Mouse (Mus musculus) gonadal fat pad, adult 2 months (tissue): Measurements from ENCODE around the gene Olfr1274-ps. TPM values are rescaled to one million over a fixed set of nuclear protein-coding genes. Genes with fewer than 3 reads are reported as not detected.
"Not testable (repeated sequence)": the region's sequence is repeated elsewhere in the genome, so short reads cannot be mapped to it uniquely, and the experiment has no call there.

Experiments used
- DNase-seq: peaks from one replicate; pipeline ENCODE4 v3.0.0-alpha.2; 2012; ENCODE audit warnings: low read depth
- polyA plus RNA-seq: library from polyadenylated mRNA; depleted of rRNA; stranded (reverse); fragments of >200 nt; gene quantifications from 2 replicates; pipeline ENCODE4 v1.2.3, GENCODE M21; 2012; rRNA removed

Olfr1274-ps gene
- not detected in 2 replicates for polyA plus RNA-seq

DNA sequence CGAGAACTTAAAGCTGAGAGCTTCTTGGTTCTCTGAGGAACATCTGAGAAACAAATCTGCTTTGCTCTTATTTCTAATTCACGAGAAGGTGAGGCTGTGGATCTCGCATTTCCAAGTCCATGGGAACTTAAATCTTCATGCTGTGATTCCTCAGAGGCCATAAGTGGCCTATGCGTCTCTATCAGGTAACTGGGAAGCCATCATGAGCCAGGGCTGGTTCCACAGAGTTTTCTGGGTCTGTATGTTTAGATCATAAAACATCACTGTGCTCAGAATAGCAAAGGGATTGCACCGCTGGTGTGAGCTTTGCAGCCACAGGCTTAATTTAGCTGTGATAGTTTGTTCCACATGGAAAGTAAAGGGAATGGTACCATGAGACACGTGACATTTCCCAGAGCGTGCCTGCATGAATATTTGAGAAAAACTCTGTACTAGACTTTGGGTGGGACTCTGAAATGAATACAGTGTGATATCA lies at the start of gene Olfr1274-ps:
Gene Olfr1274-ps, plus strand, starts transcription at position 51 of the 475 bp plus-strand sequence.
- DNase-seq: not testable (repeated sequence)

DNA sequence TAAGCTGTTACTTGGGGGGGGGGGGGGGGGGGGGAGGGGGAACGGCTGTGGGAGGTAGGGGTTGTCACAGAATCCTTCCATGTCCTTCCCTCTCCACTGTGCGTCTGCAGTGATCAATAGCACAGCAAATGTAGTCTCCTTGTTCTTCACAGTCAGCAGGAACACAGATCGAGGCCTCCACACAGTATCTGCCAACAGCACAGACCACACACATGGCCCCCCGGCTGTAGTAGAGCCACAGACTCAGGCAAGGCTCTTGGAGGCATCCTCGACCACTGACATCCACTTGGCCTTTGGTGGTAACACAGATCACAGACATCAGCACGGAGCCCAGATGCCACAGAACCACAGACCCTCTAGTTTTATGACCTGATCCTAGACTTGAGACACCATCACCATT lies 47.4 kb upstream of the Olfr1274-ps start:
- not testable (repeated sequence) for DNase-seq

DNA sequence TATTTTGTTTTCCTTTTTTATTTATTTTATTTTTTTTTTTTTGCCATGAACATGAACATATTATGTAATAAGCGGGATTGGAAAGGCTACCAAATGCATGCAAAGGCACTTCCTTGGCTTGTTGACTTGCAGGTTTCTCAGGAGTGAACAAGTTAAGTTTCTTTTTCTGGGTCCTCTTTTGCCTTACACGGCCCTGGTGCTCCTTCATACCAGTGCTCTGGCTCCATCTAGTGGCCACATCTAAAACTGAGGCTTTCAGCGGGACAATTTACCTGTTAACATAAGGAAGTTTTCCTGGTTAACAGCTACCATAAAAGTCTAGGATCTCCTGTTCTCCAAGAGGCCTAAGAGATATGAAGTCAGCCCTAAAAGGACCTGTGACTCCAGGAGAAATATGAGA lies 46.9 kb upstream of the Olfr1274-ps start:
- not testable (repeated sequence) for DNase-seq

DNA sequence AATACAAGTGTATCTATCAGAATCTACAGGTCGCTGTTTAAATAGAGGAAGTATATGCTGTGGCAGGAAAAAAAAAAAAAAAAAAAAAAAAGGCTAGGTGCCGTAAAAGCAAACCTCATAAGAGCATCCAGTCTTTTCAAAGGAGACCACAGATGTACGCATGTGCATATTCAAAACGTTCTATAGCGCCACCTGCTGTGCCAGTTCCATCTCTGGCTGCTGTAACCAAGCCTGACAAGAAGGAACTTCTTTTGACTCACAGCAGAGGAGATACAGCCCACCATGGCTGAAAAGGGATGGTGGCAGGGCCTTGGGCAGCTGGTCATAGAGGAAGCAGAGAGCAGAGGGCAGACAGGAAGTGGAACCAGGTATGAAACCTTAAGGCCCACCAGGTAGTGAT lies 39.3 kb upstream of the Olfr1274-ps start:
- not testable (repeated sequence) for DNase-seq

DNA sequence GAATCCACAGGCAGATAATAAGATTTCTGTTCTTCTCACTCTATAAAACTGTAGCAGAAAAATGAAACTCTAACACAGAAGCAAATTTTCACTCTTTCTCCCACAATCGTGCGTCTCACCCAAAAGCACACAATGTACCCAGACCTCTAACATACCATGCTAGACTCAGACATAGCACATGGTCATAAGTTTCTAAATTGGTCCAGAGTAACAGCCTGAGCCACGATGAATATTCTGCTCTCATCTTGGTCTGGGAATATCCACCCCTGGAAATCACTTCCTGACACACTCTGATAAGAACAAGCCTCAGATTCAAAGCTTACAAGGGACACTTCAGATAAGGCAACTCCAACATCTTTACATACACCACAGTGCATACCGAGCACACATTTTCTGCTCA lies 38.3 kb upstream of the Olfr1274-ps start:
- DNase-seq: not testable (repeated sequence)

DNA sequence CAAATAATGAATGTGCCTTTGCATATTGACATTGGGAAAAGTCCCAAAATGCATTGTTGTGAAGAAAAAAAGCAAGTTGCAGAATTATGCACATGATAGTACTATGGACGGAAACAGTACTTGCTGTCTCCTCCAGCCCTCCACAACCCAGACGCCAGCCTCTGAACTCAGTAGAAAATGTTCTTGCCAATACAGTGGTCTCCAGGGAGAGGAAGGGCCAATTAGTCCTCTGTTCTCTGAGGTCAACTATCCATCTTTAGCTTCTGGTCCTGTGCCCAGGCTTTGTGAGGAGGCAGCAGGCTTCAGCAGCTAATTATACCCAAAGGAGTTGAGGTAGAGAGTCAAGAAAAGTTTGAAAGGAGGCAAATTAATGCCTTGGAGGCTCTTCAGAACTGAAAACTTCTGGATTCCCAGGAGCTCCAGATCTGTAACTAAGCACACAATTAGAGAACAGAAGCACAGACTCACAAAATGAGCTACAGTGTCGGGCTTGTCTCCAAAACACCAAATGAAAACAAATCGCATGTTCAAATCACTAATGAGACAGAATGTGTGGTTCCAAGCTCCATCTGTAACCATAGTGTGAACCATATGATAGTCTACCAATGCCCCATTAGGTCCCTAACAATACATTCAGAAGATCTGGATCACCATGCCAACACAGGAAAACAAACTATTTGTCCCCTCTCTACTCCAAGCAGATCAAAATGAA lies 15.8 kb downstream of the Olfr1274-ps start:
- not testable (repeated sequence) for DNase-seq

DNA sequence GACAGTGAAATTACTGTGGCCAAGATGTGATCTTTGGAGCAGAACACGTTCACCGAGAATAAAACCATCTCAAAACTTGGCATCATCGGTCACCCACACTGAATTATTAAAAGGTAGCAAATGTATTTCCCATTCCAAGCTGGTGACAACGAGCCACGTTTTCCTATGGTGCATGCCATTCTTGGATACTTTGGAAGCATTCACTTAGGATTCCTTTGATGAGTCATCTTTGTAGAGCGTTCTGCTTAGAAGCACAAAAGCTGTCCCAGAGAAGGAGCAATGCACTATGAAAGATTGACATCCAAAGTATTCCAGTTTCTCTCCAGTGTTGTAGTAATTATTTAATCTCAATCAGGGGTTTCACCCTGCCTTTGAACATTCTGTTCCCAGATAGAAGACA lies 23.8 kb downstream of the Olfr1274-ps start:
- DNase-seq: not testable (repeated sequence)

DNA sequence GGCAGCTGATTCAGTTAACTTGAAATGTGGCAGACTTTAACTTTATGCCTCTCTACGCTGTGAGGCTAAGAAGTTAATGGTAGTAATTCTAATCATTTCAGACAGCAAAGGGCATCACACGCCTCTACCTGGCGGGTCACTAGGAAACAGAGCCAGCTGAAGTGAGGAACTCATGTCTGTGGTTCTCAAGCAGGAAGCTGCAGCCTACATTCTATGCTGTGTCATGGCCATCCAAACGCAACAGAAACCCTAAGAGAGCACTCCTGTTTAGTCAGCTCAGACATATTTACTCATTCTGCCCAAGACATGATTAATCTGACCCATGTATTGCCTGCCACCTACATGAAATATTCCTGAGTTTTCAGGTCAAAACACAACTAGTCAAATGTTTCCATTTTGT lies 26.5 kb downstream of the Olfr1274-ps start:
- not testable (repeated sequence) for DNase-seq

DNA sequence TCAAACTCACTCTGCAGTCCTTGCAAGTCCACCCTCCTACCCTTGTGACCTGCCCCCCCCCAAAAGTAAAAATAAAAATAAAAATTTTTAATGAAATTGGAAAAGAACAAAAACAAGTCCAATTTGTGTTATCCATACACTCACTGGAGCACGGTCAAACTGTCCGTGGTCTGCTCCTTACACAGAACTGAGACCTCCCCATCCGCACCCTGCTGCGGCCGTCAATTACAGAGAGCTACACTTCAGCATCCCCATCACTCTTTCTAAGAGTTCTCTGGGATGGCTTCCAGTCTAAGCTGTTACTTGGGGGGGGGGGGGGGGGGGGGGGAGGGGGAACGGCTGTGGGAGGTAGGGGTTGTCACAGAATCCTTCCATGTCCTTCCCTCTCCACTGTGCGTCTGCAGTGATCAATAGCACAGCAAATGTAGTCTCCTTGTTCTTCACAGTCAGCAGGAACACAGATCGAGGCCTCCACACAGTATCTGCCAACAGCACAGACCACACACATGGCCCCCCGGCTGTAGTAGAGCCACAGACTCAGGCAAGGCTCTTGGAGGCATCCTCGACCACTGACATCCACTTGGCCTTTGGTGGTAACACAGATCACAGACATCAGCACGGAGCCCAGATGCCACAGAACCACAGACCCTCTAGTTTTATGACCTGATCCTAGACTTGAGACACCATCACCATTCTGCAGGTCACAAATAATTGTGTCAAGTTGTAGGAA lies 30.7 kb downstream of the Olfr1274-ps start:
- DNase-seq: not testable (repeated sequence)

DNA sequence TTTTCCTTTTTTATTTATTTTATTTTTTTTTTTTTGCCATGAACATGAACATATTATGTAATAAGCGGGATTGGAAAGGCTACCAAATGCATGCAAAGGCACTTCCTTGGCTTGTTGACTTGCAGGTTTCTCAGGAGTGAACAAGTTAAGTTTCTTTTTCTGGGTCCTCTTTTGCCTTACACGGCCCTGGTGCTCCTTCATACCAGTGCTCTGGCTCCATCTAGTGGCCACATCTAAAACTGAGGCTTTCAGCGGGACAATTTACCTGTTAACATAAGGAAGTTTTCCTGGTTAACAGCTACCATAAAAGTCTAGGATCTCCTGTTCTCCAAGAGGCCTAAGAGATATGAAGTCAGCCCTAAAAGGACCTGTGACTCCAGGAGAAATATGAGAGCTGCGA lies 31.3 kb downstream of the Olfr1274-ps start:
- not testable (repeated sequence) for DNase-seq

DNA sequence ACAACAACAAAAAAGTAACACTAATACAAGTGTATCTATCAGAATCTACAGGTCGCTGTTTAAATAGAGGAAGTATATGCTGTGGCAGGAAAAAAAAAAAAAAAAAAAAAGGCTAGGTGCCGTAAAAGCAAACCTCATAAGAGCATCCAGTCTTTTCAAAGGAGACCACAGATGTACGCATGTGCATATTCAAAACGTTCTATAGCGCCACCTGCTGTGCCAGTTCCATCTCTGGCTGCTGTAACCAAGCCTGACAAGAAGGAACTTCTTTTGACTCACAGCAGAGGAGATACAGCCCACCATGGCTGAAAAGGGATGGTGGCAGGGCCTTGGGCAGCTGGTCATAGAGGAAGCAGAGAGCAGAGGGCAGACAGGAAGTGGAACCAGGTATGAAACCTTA lies 39.0 kb downstream of the Olfr1274-ps start:
- not testable (repeated sequence) for DNase-seq

DNA sequence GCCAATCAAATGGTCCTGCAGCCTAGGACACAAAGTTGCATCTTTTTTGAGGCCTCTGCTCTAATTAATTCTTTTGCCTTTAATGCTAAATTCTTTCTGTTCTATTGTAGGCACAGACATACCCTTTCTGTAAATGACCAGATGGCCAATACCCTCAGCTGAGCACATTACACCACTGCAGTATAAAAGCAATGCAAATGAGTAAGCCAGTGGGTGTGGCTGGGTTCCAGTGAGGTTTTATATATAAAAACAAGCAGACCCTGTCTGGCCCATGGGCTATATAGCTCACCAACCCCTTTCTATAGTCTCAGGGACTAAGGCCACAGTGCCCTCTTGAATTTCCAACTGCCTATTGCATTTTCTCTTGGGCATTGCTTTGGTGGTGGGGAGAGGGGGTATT lies 41.7 kb downstream of the Olfr1274-ps start:
- DNase-seq: not testable (repeated sequence)

DNA sequence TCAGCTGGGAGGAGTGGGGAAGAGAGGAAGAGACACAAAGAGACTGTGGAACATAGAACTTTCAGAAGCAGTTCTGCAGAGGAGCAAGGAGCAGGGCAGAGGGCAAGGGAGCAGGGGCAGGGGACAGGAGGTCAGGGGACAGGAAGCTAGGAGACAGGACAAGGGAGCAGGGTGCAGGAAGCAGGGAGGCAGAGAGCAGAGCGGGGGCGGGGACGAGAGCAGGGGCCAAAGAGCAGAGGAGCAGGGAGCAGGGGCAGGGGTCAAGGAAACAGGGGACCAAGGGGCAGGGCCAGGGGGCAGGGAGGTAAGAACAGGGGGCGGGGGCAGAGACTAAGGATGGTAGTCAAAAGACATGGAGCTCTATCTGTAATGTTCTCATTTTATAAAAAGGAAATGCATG lies 43.3 kb downstream of the Olfr1274-ps start:
- not testable (repeated sequence) for DNase-seq

DNA sequence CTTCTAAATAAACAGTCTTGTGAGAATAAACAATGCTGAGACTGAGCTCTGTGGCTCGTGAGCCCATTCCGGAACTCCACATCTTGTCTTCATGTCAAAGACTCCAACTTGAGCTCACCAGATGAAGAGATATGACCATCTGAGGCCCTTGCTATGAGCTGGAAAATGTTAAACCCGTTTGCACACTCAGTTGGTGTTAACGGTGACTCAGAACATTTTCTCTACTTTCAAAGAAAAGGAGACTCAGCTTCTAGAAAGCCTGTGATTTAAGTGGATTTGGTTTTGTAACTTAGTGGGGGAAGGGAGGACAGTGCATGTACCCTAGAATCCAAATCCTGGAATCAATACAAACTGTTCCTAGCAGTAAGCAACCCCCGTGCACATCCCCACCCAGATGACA lies 45.3 kb downstream of the Olfr1274-ps start:
- DNase-seq: no peak

DNA sequence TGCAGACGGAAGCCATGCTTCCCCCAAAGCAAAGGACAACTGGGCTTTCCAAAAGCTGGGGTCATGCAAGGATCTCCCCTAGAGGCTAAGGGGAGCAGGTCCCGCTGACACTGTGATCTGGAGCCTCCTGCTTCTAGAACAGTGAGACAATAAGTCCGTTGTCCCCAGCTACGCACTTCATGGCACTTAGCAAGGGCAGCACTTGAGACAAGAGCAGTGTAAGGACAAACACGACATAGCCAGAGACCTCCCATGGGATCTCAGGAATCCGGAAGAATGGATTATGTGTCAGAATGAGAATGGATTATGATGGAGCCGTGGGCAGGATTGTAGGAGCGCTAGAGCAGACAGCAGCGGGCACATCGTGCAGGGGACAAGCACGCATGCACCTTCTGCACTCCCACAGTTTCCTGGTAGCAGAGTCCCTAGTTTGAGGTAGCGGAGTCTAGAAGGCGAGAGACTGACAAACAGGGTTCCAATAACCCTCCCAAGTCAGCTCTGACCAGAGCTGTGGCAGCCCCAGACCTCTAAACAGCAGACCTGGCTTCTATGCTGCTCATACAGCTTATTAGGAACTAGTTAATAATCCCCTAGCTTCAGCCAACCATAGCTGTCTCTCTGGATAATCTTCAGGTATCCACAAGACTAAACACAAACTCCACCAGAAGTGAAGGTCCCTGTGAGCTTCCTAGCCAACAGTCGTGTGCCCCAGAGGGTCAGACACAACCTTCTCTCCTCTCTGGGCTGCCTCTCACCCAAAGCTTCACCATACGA lies 50.7 kb downstream of the Olfr1274-ps start:
- no peak for DNase-seq

DNA sequence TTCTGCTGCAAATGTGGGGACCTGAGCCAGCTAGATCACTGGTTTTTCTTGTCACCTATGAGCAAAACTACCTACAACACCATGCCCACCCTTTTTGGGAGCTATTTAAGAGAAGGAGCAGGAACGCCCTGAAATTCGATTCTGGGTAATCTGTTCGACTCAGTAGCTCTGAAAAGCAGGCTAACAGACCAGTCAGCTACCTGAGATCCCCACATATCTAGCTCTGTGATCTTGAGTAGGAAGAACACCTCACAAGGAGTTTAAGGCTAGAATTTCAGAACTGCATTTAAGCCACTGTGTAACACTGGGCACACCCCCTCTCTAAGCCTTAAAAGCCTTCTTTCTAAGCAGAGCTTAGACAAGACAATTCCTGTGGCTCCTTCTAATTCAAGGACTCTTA lies 53.9 kb downstream of the Olfr1274-ps start:
- DNase-seq: no peak

Other genes starting within 250 kb of the Olfr1274-ps start
- gene Olfr1270, start 245.6 kb upstream of the Olfr1274-ps start, polyA plus RNA-seq: not detected in 2 replicates
- not detected in 2 replicates for gene Olfr1506, start 174.2 kb upstream of the Olfr1274-ps start, polyA plus RNA-seq
- not detected in 2 replicates for gene Olfr142, start 141.1 kb upstream of the Olfr1274-ps start, polyA plus RNA-seq
- gene Olfr1271, start 127.7 kb upstream of the Olfr1274-ps start, polyA plus RNA-seq: not detected in 2 replicates
- not detected in 2 replicates for gene Olfr1272, start 105.8 kb upstream of the Olfr1274-ps start, polyA plus RNA-seq
- gene Gm13769, start 76.5 kb upstream of the Olfr1274-ps start, polyA plus RNA-seq: not detected in 2 replicates
- gene Ptprj, start 182.0 kb downstream of the Olfr1274-ps start, polyA plus RNA-seq: 11.8 and 17.0 TPM in 2 replicates